Mouse (Mus musculus) forebrain, embryonic 11.5 days (tissue): ENCODE data around the gene Wnt5b. TPM values are rescaled to one million over a fixed set of nuclear protein-coding genes. Genes with fewer than 3 reads are reported as not detected.

Experiments used
- ATAC-seq: fragments of 200-750 bp; cut with Nextera tagmentation; replicated peaks from 2 replicates; pipeline ENCODE4 v1.8.0; 2017; ENCODE audit warnings: moderate TSS enrichment; ENCODE audit not compliant: low FRiP score
- DNase-seq: peaks from one replicate; pipeline ENCODE4 v3.0.0-alpha.2; 2017; ENCODE audit warnings: low spot score
- H3K27ac ChIP-seq: fragments of 300-500 bp; sonication (generic); 2 replicates; pipeline ENCODE4 v1.5.1; 2014; ENCODE audit warnings: low read depth, low read length
- H3K27me3 ChIP-seq: fragments of 300-500 bp; sonication (generic); 2 replicates; pipeline ENCODE4 v1.6.1; 2014; ENCODE audit warnings: mild to moderate bottlenecking, low read length, mixed read lengths; ENCODE audit not compliant: control insufficient read depth, insufficient read depth
- H3K36me3 ChIP-seq: fragments of 300-500 bp; sonication (generic); 2 replicates; pipeline ENCODE4 v1.6.1; 2014; ENCODE audit warnings: mild to moderate bottlenecking, low read length, moderate library complexity, mixed read lengths; ENCODE audit not compliant: control insufficient read depth, insufficient read depth
- H3K4me1 ChIP-seq: fragments of 300-500 bp; sonication (generic); replicated peaks from 2 replicates; pipeline ENCODE4 v1.6.1; 2014; ENCODE audit warnings: low read length, mixed read lengths; ENCODE audit not compliant: control insufficient read depth, insufficient read depth
- H3K4me2 ChIP-seq: fragments of 300-500 bp; sonication (generic); 2 replicates; pipeline ENCODE4 v1.6.1; 2014; ENCODE audit warnings: low read depth, mild to moderate bottlenecking, low read length, moderate library complexity, mixed read lengths; ENCODE audit not compliant: severe bottlenecking
- H3K4me3 ChIP-seq: fragments of 300-500 bp; sonication (generic); 2 replicates; pipeline ENCODE4 v1.5.1; 2014; ENCODE audit warnings: low read depth, low read length
- H3K9ac ChIP-seq: fragments of 300-500 bp; sonication (generic); 2 replicates; pipeline ENCODE4 v1.6.1; 2014; ENCODE audit warnings: low read length
- H3K9me3 ChIP-seq: fragments of 300-500 bp; sonication (generic); 2 replicates; pipeline ENCODE4 v1.6.1; 2016; ENCODE audit warnings: low read length, mixed read lengths; ENCODE audit not compliant: control insufficient read depth
- WGBS: fragments of 180-500 bp; shearing (Covaris S2); extraction: QIAGEN DNeasy Blood & Tissue Kit; methylation state at CpG from one replicate; pipeline ENCODE4 v1.1.7; 2014; 5-methylcytosine and 5-hydroxymethylcytosine counted together
- polyA plus RNA-seq: library from polyadenylated mRNA; unstranded; fragments of >200 nt; fragmentation: Nextera tagmentation; extraction: Ambion mirVana; gene quantifications from 2 replicates; pipeline ENCODE4 v1.2.1, GENCODE M21; 2014

Gene Wnt5b
- polyA plus RNA-seq, 1 experiment from 2014 or later, result 14.5 TPM

DNA sequence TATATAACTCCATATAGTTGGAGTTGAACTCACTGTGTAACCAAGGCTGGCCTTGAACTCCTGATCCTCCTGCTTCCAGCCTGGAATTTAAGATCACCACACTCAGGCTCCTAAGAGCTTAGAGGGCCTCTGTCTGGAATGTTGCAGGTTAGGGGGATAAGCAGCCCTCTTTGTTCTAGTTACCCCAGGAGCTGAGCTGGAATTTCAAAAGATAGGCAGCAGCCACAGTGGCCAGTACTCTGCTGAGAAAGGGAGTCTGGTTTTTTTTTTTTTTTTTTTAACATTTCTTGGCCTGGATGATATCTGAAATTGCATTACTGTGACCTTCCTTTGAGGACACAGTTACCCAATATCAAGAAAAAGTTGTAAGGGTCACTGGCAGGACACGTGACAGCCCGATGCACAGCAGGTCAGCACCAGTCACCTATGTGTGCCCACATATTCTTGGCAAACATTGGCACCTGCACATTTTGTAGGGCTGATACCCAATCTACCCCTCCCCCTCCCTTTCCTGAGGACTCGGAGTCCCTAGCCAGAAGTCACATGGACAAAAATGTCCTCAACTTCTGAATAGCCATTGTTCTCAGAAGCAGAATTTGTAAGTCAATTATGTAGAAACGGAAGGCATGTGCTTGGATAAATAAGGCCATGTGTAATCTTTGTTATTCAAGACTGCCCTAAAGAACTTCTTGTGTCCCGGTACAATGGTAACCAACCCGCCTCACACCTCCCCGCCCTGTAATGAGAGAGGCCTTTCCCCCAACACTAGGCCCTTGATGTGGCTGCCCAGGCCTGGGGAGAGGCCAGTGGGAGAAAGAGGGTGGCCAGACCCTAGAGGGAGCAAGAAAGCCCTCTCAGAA lies 125.5 kb downstream of the Wnt5b start:
- peak; percentile 61 for ATAC-seq
- H3K4me1 ChIP-seq, result peaks cover 4% of the 10 kb centered on the region; the same call in 1 of the 2 replicates
- WGBS, result 16% methylated on average over 7 of the region's 7 CpGs

DNA sequence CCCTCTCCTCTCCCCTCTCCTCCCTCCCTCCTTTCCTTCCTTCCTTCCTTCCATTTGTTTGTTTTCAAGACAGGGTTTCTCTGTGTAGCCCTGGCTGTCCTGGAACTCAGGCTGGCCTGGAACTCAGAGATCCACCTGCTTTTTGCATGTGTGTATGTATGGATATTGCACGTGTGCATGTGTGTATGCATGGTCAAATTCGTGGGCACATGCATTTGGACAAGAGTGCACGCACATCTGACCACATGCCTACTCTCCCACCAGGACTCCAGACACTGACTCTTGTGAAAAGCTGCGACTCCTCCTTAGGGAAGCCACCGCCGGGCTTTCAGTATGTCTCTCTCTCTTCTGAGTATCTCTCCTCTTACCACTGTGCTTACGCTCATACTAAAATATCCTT lies 126.3 kb downstream of the Wnt5b start:
- Histone ChIP-seq H3K4me1 (peaks cover 4% of the 10 kb centered on the region; the same call in 1 of the 2 replicates), H3K36me3 (no peaks in the 10 kb centered on the region), H3K9me3 (no peaks in the 10 kb centered on the region), H3K27me3 (no peaks in the 10 kb centered on the region), H3K4me3 (no peak overlapping the region), H3K4me2 (no peak overlapping the region), H3K9ac (no peak overlapping the region), H3K27ac (no peak overlapping the region)
- DNase-seq (no peak), ATAC-seq (peak; percentile 20; the same call in 1 of the 2 replicates)
- 54% methylated on average over 7 of the region's 7 CpGs for WGBS

More for the DNA sequence above, 125.5 kb downstream of the Wnt5b start:
- peak overlapping the region; percentile 63; the same call in 1 of the 2 replicates for H3K27ac ChIP-seq
- no peak for DNase-seq
- H3K4me3 ChIP-seq, result no peak overlapping the region
- no peak overlapping the region for H3K4me2 ChIP-seq
- no peaks in the 10 kb centered on the region for H3K9me3 ChIP-seq
- H3K9ac ChIP-seq, result no peak overlapping the region
- H3K36me3 ChIP-seq, result no peaks in the 10 kb centered on the region
- no peaks in the 10 kb centered on the region for H3K27me3 ChIP-seq

DNA sequence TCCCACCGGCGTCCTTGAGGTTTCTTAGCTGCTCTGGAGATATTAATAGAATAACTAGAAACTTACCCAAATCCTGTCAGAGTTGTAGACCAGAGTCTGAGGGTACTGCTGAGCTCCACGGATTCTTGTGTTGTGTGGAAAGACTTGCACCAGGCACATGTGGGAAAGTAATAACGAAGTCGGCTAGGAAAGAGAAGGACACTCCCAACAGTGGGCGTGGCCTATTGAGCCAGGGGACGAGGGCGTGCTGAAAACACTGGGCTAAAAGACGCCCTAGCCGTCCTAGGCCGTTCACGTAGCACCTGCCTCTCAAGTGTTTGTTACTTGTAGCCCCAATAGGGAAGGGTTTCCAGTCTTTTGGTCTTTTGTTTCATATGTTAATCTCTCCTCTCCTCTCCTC lies 126.8 kb downstream of the Wnt5b start, which contains the start of gene Adipor2:
Gene Adipor2, minus strand, starts transcription at position 351 of the 400 bp plus-strand sequence.
- no peak within 1 kb of the TSS for H3K27ac ChIP-seq
- no peaks in the 10 kb centered on the region for H3K9me3 ChIP-seq
- no peaks in the 10 kb centered on the region for H3K27me3 ChIP-seq
- H3K4me1 ChIP-seq, result peaks cover 4% of the 10 kb centered on the region; the same call in 1 of the 2 replicates
- DNase-seq (peak; percentile 75), ATAC-seq (peak; percentile 72)
- H3K4me3 ChIP-seq, result no peak within 1 kb of the TSS; the same call in 1 of the 2 replicates
- H3K4me2 ChIP-seq, result peak within 1 kb of the TSS; percentile 36; the same call in 1 of the 2 replicates
- no peak within 1 kb of the TSS for H3K9ac ChIP-seq
- 4% methylated on average over 12 of the region's 12 CpGs for WGBS
- H3K36me3 ChIP-seq, result no peaks in the 10 kb centered on the region

DNA sequence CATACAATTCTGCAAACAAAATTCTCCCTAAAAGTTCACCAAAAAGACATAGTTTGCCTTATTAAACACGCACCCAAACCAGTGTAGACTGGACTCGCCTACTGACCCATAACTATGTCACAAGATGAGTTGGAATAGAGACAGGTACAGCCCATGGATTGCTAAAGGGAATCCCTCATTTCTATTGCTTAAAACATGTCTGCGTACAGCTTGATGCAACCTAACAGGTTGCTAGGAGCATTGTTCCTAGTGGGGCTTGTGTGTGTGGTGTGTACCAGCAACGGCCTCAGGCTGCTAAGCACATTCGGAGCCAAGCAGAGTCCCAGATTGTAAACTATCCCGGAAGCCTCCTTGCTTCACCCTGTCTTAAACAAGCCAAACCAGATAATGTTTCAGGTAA lies 127.5 kb downstream of the Wnt5b start:
- Histone ChIP-seq H3K9me3 (no peaks in the 10 kb centered on the region), H3K4me3 (no peak overlapping the region), H3K4me2 (no peak overlapping the region), H3K27me3 (no peaks in the 10 kb centered on the region), H3K4me1 (peaks cover 4% of the 10 kb centered on the region; the same call in 1 of the 2 replicates), H3K9ac (no peak overlapping the region), H3K27ac (no peak overlapping the region), H3K36me3 (no peaks in the 10 kb centered on the region)
- WGBS, result 70% methylated on average over 6 of the region's 6 CpGs
- ATAC-seq (no peak), DNase-seq (no peak)

GRCm38 (mm10) chr6:119414262-119415043 lies 129.7 kb downstream of the Wnt5b start:
- no peak overlapping the region for H3K4me3 ChIP-seq
- H3K4me2 ChIP-seq, result no peak overlapping the region
- no peaks in the 10 kb centered on the region for H3K9me3 ChIP-seq
- no peak overlapping the region for H3K9ac ChIP-seq
- ATAC-seq (no peak), DNase-seq (no peak)
- H3K27ac ChIP-seq, result no peak overlapping the region
- 88% methylated on average over 15 of the region's 15 CpGs for WGBS
- no peaks in the 10 kb centered on the region for H3K36me3 ChIP-seq
- H3K4me1 ChIP-seq, result peaks cover 4% of the 10 kb centered on the region; the same call in 1 of the 2 replicates
- no peaks in the 10 kb centered on the region for H3K27me3 ChIP-seq

- H3K4me2 ChIP-seq, result no peak overlapping the region
- no peak overlapping the region for H3K9ac ChIP-seq
- 96% methylated on average over 4 of the region's 4 CpGs for WGBS
- no peak overlapping the region for H3K27ac ChIP-seq
- no peak for DNase-seq
- no peaks in the 10 kb centered on the region for H3K4me1 ChIP-seq
- H3K9me3 ChIP-seq, result no peaks in the 10 kb centered on the region
- no peaks in the 10 kb centered on the region for H3K36me3 ChIP-seq
- H3K27me3 ChIP-seq, result no peaks in the 10 kb centered on the region
- no peak overlapping the region for H3K4me3 ChIP-seq
- ATAC-seq, result no peak
Measured at GRCm38 (mm10) chr6:119412588-119412987, 131.6 kb downstream of the Wnt5b start.

DNA sequence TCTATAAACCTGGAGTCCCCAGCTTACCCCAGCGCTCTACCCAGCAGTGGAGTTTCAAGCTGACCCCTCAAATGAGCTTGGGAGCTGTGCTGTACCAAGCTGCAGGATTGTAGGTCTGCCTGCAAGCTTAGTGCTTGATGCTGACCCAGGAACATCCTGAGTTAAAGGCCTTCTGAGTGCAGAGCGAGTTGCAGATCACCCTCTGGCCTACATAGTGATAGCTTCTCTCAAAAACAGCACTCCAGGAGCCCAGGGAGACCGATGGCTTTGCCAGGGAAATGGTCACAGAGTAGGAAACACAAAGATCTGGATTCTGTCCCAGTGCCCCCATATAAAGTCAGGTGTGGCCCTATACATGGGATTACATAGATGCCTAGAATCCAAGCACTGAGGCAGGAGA lies 132.6 kb downstream of the Wnt5b start:
- no peak for ATAC-seq
- no peaks in the 10 kb centered on the region for H3K27me3 ChIP-seq
- 78% methylated on average over 3 of the region's 3 CpGs for WGBS
- no peaks in the 10 kb centered on the region for H3K9me3 ChIP-seq
- no peak overlapping the region for H3K4me2 ChIP-seq
- DNase-seq, result no peak
- no peak overlapping the region for H3K4me3 ChIP-seq
- H3K9ac ChIP-seq, result no peak overlapping the region
- no peaks in the 10 kb centered on the region for H3K36me3 ChIP-seq
- no peaks in the 10 kb centered on the region for H3K4me1 ChIP-seq
- H3K27ac ChIP-seq, result no peak overlapping the region

- no peak overlapping the region for H3K4me3 ChIP-seq
- no peaks in the 10 kb centered on the region for H3K36me3 ChIP-seq
- no peak overlapping the region for H3K9ac ChIP-seq
- H3K4me1 ChIP-seq, result no peaks in the 10 kb centered on the region
- no peak overlapping the region for H3K27ac ChIP-seq
- H3K9me3 ChIP-seq, result no peaks in the 10 kb centered on the region
- DNase-seq, result no peak
- no peaks in the 10 kb centered on the region for H3K27me3 ChIP-seq
- 69% methylated on average over 1 of the region's 1 CpGs for WGBS
- ATAC-seq, result no peak
- no peak overlapping the region for H3K4me2 ChIP-seq
Measured at GRCm38 (mm10) chr6:119409766-119410165, 134.4 kb downstream of the Wnt5b start.
